Mouse (Mus musculus): ENCODE data around the gene Nsun7. TPM values are rescaled to one million over a fixed set of nuclear protein-coding genes. Genes with fewer than 3 reads are reported as not detected.

Nsun7 gene
- 0.20 and 0.49 TPM in 2 replicates for polyA plus RNA-seq (2016; fragmentation: Nextera tagmentation; extraction: Ambion mirVana)

DNA sequence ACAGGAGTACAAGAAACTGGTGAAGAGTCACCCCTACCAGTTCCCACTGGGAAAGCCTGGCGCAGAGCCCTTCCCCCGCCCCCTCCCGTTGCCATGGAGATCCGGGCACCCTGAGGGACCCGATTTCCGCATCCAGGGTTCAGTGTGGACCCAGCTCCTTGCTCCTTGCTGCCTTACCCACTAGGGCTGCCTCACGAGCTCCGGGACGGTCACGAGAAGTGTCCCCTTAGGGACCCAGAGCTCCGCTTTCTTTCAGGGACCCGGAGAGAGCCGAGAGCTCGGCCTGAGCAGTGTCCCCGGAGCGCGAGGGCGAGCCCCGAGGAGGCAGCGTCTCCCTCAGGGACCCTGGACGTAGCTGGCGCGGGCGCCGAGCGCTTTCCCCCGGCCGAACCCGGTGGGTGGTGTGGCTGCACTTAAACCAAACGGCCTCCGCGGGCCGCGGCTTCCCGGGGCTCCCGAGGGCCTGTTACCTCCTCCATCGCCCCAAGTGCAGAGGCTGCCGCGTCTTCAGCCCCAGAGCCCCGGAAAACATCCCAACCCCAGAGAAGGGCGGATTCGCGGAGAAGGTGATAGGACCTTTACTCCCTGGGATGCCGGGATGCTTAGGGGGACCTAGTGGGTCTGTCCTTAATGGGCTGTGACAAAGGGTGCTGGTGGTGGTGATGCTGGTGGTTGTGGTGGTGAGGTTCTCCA, at the start of gene Nsun7:
Nsun7 (plus strand) TSS at position 142 of the 693 bp plus-strand sequence.
- peak; percentile 84 for DNase-seq (ENCODE audit: low spot score)
- Histone ChIP-seq H3K4me1 (peaks cover 9% of the 10 kb centered on the region), H3K27me3 (ENCODE audit: low read depth, poor library complexity, severe bottlenecking) (peaks cover 24% of the 10 kb centered on the region), H3K9me3 (replicated peaks) (no peaks in the 10 kb centered on the region), H3K36me3 (no peaks in the 10 kb centered on the region), H3K4me3 (peak within 1 kb of the TSS; percentile 73), H3K27ac (peak within 1 kb of the TSS; percentile 81)
- WGBS, result 1% methylated on average over 44 of the region's 44 CpGs

GRCm38 (mm10) chr5:66214395-66214935, 45.2 kb upstream of the Nsun7 start:
- H3K4me1 ChIP-seq, result peaks cover 11% of the 10 kb centered on the region
- H3K9me3 ChIP-seq (replicated peaks), result no peaks in the 10 kb centered on the region
- 67% methylated on average over 7 of the region's 7 CpGs for WGBS
- H3K4me3 ChIP-seq, result no peak overlapping the region
- DNase-seq (ENCODE audit: low spot score), result no peak
- H3K27ac ChIP-seq, result no peak overlapping the region
- no peaks in the 10 kb centered on the region for H3K27me3 ChIP-seq (ENCODE audit: low read depth, poor library complexity, severe bottlenecking)
- H3K36me3 ChIP-seq, result no peaks in the 10 kb centered on the region

DNA sequence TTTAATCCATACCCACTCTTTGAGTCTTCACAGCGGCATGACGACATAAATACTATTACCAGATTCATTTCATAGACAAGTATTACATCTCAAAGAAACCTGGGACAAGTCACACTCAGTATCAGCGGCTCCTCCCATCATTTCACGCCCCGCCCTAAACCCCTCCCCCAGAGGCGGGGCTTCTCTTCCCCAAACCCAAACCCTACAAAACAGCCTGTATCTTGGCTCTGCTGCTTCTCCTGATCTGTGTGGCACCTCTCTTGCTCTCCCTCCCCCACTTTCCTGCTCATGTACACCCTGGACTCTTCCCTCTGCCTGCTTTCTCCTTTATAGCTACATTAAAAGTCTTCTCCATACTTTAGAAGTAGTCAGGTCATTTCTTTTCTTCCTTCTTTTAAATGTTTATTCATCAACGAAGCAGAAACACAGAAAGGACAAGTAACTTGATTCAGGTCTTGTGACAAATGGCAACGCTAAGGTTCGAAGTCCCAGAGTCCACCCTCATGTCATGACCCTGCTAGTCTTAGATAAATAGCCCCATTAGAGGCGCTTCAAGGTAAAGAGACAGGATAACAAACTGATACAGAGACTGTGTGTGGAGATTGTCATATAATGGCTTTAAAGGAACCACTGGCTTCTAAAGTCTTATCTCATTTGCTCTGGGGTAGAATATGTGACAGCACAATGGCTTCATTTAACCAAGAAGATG, 44.0 kb upstream of the Nsun7 start:
- Histone ChIP-seq H3K36me3 (no peaks in the 10 kb centered on the region), H3K4me1 (peaks cover 14% of the 10 kb centered on the region), H3K9me3 (replicated peaks) (no peaks in the 10 kb centered on the region), H3K4me3 (no peak overlapping the region), H3K27me3 (ENCODE audit: low read depth, poor library complexity, severe bottlenecking) (no peaks in the 10 kb centered on the region), H3K27ac (no peak overlapping the region)
- DNase-seq (ENCODE audit: low spot score), result no peak
- 52% methylated on average over 10 of the region's 10 CpGs for WGBS

DNA sequence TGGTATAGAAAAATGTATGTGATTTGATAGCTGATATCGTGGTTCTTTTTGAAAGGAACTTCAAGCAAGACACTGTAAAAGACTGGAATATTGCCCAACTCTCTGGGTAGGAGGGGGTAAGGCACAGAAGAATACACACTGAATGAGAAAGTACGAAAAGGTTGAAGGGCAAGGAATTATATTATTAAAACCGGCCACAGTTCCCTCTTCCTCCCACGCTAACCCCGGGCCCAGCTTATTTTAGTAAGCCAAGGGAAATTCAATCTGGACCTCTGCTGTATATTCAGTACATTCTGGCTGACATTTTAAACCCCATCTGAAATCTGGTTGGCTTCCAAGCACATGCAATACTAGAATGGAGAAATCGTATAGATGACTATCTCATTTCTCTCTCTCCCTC, 40.0 kb upstream of the Nsun7 start:
- H3K27ac ChIP-seq, result no peak overlapping the region
- peaks cover 14% of the 10 kb centered on the region for H3K4me1 ChIP-seq
- H3K9me3 ChIP-seq (replicated peaks), result no peaks in the 10 kb centered on the region
- DNase-seq (ENCODE audit: low spot score), result no peak
- no peak overlapping the region for H3K4me3 ChIP-seq
- 84% methylated on average over 6 of the region's 6 CpGs for WGBS
- H3K36me3 ChIP-seq, result no peaks in the 10 kb centered on the region
- H3K27me3 ChIP-seq (ENCODE audit: low read depth, poor library complexity, severe bottlenecking), result no peaks in the 10 kb centered on the region

DNA sequence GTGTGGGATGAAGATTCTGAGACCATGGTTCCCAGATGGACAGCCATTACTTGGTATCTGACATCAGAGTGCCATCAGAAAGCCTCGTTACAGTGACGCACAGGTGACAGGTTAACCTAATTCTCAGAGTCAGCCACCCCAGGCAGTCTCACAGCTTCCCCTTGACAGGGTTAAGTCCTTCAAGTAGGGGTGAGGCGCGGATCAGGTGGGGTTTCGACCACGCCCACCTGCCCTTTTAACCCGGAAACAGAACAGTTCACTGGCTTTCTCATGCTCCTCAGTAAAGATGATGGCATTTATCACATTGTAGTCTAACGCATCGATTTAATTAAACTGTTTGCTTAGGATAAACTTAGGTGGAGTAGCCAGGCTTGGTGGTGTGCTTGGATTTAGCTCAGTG, 39.1 kb upstream of the Nsun7 start:
- WGBS, result 82% methylated on average over 9 of the region's 9 CpGs
- H3K27me3 ChIP-seq (ENCODE audit: low read depth, poor library complexity, severe bottlenecking), result no peaks in the 10 kb centered on the region
- H3K4me3 ChIP-seq, result no peak overlapping the region
- no peaks in the 10 kb centered on the region for H3K9me3 ChIP-seq (replicated peaks)
- no peaks in the 10 kb centered on the region for H3K36me3 ChIP-seq
- no peak overlapping the region for H3K27ac ChIP-seq
- H3K4me1 ChIP-seq, result peaks cover 14% of the 10 kb centered on the region
- DNase-seq (ENCODE audit: low spot score), result no peak

DNA sequence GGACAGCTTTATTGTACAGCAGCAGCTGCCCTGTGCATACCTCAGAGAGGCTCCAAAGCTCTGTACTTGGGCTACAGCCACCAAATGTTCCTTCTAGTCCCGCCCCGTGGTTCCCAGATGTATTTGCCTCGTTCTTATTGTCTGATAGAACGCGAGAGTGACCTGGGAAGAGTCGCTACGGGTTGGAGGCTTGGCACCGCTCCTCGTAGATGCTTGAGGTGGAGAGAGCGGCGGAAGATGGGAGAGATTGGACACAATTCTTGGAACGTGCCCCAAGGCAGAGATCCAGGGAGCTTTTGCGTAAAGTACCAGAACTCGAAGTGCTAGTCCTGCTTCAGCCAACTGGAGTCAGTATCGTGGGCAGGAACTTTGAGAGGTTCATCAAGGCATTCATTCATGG, 36.8 kb upstream of the Nsun7 start:
- H3K4me3 ChIP-seq, result no peak overlapping the region
- H3K9me3 ChIP-seq (replicated peaks), result no peaks in the 10 kb centered on the region
- WGBS, result 95% methylated on average over 15 of the region's 15 CpGs
- no peaks in the 10 kb centered on the region for H3K36me3 ChIP-seq
- no peak overlapping the region for H3K27ac ChIP-seq
- H3K4me1 ChIP-seq, result peaks cover 14% of the 10 kb centered on the region
- no peak for DNase-seq (ENCODE audit: low spot score)
- H3K27me3 ChIP-seq (ENCODE audit: low read depth, poor library complexity, severe bottlenecking), result no peaks in the 10 kb centered on the region

GRCm38 (mm10) chr5:66226526-66226925, 33.2 kb upstream of the Nsun7 start:
- no peak overlapping the region for H3K4me3 ChIP-seq
- H3K9me3 ChIP-seq (replicated peaks), result no peaks in the 10 kb centered on the region
- 95% methylated on average over 7 of the region's 7 CpGs for WGBS
- no peak overlapping the region for H3K27ac ChIP-seq
- no peaks in the 10 kb centered on the region for H3K27me3 ChIP-seq (ENCODE audit: low read depth, poor library complexity, severe bottlenecking)
- DNase-seq (ENCODE audit: low spot score), result no peak
- H3K4me1 ChIP-seq, result no peaks in the 10 kb centered on the region
- no peaks in the 10 kb centered on the region for H3K36me3 ChIP-seq

- Histone ChIP-seq H3K27ac (no peak overlapping the region), H3K4me1 (no peaks in the 10 kb centered on the region), H3K36me3 (no peaks in the 10 kb centered on the region), H3K4me3 (no peak overlapping the region), H3K9me3 (replicated peaks) (no peaks in the 10 kb centered on the region), H3K27me3 (ENCODE audit: low read depth, poor library complexity, severe bottlenecking) (no peaks in the 10 kb centered on the region)
- no peak for DNase-seq (ENCODE audit: low spot score)
- WGBS, result 91% methylated on average over 8 of the region's 8 CpGs
These were observed 27.9 kb upstream of the Nsun7 start for GRCm38 (mm10) chr5:66231660-66232269.

GRCm38 (mm10) chr5:66232456-66232855, 27.2 kb upstream of the Nsun7 start:
- 71% methylated on average over 3 of the region's 3 CpGs for WGBS
- Histone ChIP-seq H3K9me3 (replicated peaks) (no peaks in the 10 kb centered on the region), H3K27ac (no peak overlapping the region), H3K4me3 (no peak overlapping the region), H3K27me3 (ENCODE audit: low read depth, poor library complexity, severe bottlenecking) (no peaks in the 10 kb centered on the region), H3K4me1 (no peaks in the 10 kb centered on the region), H3K36me3 (no peaks in the 10 kb centered on the region)
- no peak for DNase-seq (ENCODE audit: low spot score)

GRCm38 (mm10) chr5:66241894-66242293, 17.8 kb upstream of the Nsun7 start:
- Histone ChIP-seq H3K9me3 (replicated peaks) (no peaks in the 10 kb centered on the region), H3K27ac (no peak overlapping the region), H3K4me1 (no peaks in the 10 kb centered on the region), H3K36me3 (no peaks in the 10 kb centered on the region), H3K27me3 (ENCODE audit: low read depth, poor library complexity, severe bottlenecking) (no peaks in the 10 kb centered on the region), H3K4me3 (no peak overlapping the region)
- no peak for DNase-seq (ENCODE audit: low spot score)

DNA sequence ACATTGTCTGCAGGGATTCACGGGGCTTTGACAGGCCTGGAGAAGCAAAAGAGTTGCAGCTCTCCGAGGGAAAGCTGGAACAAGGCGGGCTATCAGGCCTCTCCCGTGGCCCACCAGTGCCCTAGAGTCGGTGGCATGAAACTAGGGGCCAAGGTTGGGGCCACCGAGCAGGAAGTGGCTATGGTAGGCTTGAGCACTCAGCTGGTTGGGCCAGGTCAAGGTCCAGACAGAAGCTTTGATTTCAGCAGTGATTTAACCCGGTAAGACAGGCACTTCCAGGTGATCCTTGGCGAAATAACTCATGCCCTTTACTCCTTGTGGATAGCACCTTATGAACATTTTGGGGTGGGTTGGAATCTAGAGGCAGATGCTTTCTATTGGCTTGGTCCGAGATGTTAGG, 16.2 kb upstream of the Nsun7 start:
- no peak for DNase-seq (ENCODE audit: low spot score)
- 89% methylated on average over 9 of the region's 9 CpGs for WGBS

DNA sequence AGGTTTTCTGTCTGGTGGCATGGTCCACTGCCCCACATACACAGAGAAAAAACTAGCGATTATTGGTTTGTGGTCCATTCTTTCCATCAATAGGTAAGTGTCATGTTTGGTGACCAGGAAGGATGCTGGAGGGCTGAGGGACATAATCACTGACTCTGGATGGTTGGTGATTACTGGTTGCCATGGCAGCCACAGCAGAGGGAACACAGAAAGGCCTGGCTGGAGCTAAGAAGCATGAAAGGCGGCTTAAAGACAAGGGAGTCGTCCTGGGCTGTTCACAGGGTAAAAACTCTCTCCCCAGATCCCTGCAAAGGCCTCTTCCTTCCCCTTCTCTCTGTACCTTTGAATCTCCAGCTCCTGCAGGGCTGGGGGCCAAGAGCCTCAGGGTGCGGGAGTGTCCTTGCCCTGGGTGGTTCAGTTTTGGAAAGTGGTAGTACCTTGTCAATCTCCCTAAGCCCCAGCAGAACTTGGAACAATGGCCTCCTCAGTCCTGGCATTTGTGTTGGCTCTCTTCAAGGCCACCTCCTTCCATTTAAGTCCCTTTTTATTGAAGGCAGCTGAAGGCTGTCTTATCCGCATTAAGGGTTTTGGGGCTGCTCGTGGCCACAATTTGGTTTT, 15.5 kb upstream of the Nsun7 start:
- Histone ChIP-seq H3K4me1 (no peaks in the 10 kb centered on the region), H3K36me3 (no peaks in the 10 kb centered on the region), H3K27ac (no peak overlapping the region), H3K27me3 (ENCODE audit: low read depth, poor library complexity, severe bottlenecking) (no peaks in the 10 kb centered on the region), H3K9me3 (replicated peaks) (no peaks in the 10 kb centered on the region), H3K4me3 (no peak overlapping the region)
- no peak for DNase-seq (ENCODE audit: low spot score)
- WGBS, result 73% methylated on average over 6 of the region's 6 CpGs

More for the DNA sequence above, 16.2 kb upstream of the Nsun7 start:
- no peaks in the 10 kb centered on the region for H3K36me3 ChIP-seq
- no peaks in the 10 kb centered on the region for H3K27me3 ChIP-seq (ENCODE audit: low read depth, poor library complexity, severe bottlenecking)
- no peak overlapping the region for H3K4me3 ChIP-seq
- no peaks in the 10 kb centered on the region for H3K9me3 ChIP-seq (replicated peaks)
- H3K4me1 ChIP-seq, result no peaks in the 10 kb centered on the region
- no peak overlapping the region for H3K27ac ChIP-seq
